Mouse (Mus musculus) heart, adult 2 months (tissue): Measurements from ENCODE around the gene Phldb1. TPM values are rescaled to one million over a fixed set of nuclear protein-coding genes. Genes with fewer than 3 reads are reported as not detected.

Experiments used
- DNase-seq, 2 experiments: peaks; one replicate each; pipeline ENCODE4 v3.0.0; 2021
- H3K27ac ChIP-seq: fragments of 200-600 bp; 2 replicates; pipeline ENCODE4 v1.8.1; 2022
- H3K27me3 ChIP-seq: fragments of 200-500 bp; 2 replicates; pipeline ENCODE4 v1.6.1; 2012; ENCODE audit warnings: mild to moderate bottlenecking, low read length, inconsistent platforms, mixed read lengths; ENCODE audit not compliant: control insufficient read depth, insufficient read depth
- H3K36me3 ChIP-seq: fragments of 200-500 bp; 2 replicates; pipeline ENCODE4 v1.6.1; 2012; ENCODE audit warnings: low read length, inconsistent platforms; ENCODE audit not compliant: control insufficient read depth, insufficient read depth
- H3K4me1 ChIP-seq: fragments of 200-500 bp; 2 replicates; pipeline ENCODE4 v1.6.1; 2011; ENCODE audit warnings: low read length; ENCODE audit not compliant: control insufficient read depth, insufficient read depth
- H3K4me3 ChIP-seq: fragments of 200-600 bp; 2 replicates; pipeline ENCODE4 v1.8.1; 2022
- H3K79me2 ChIP-seq: fragments of 200-500 bp; replicated peaks from 2 replicates; pipeline ENCODE4 v1.6.1; 2012; ENCODE audit warnings: mild to moderate bottlenecking, inconsistent platforms, low read length, moderate library complexity, mixed read lengths; ENCODE audit not compliant: control insufficient read depth, insufficient read depth
- H3K9ac ChIP-seq: fragments of 200-500 bp; 2 replicates; pipeline ENCODE4 v1.6.1; 2012; ENCODE audit warnings: low read depth, mild to moderate bottlenecking, control low read depth, inconsistent platforms, low read length, mixed read lengths
- CTCF ChIP-seq: fragments of 200-600 bp; IDR thresholded peaks from 2 replicates; pipeline ENCODE4 v1.8.1; 2022; ENCODE audit warnings: antibody characterized with exemption, mild to moderate bottlenecking, moderate library complexity
- EP300 ChIP-seq: fragments of 200-500 bp; IDR thresholded peaks from 2 replicates; pipeline ENCODE4 v1.6.1; 2011; ENCODE audit warnings: low read depth, low read length, control low read depth; ENCODE audit not compliant: insufficient read depth
- POLR2A ChIP-seq: fragments of 200-500 bp; IDR thresholded peaks from 2 replicates; pipeline ENCODE4 v1.6.1; 2011; ENCODE audit warnings: mild to moderate bottlenecking, low read depth, low read length, control low read depth; ENCODE audit not compliant: insufficient read depth
- WGBS: fragments of 180-500 bp; shearing (Covaris S2); methylation state at CpG from one replicate; pipeline ENCODE4 v1.1.7; 2018; 5-methylcytosine and 5-hydroxymethylcytosine counted together
- intact Hi-C: fragments of 180-260 bp; cut with DNase I; formaldehyde crosslinking; loops from one replicate; pipeline ENCODE4 v1.15.1; 2025
- polyA plus RNA-seq: library from polyadenylated mRNA; depleted of rRNA; stranded (reverse); fragments of >200 nt; gene quantifications from 2 replicates; pipeline ENCODE4 v1.2.3, GENCODE M21; 2012
- total RNA-seq, 2 experiments: library from RNA; stranded (reverse); gene quantifications; 2 replicates each; pipeline ENCODE4 v1.2.3; 2021

Phldb1 gene
- total and polyA plus RNA-seq, 3 experiments, result 104 to 146 (median 108) TPM

GRCm38 (mm10) chr9:44648881-44649281 lies 86.1 kb downstream of the Phldb1 start:
- no peak overlapping the region for H3K27ac ChIP-seq
- no peaks in the 10 kb centered on the region for H3K27me3 ChIP-seq
- no peak for DNase-seq
- no peaks in the 10 kb centered on the region for H3K79me2 ChIP-seq
- no peaks in the 10 kb centered on the region for H3K36me3 ChIP-seq
- intact Hi-C loops, result no loop called here
- TF ChIP-seq POLR2A (no peak), CTCF (no peak), EP300 (no peak)
- H3K4me3 ChIP-seq, result no peak overlapping the region
- WGBS, result 74% methylated on average over 7 of the region's 7 CpGs
- H3K9ac ChIP-seq, result no peak overlapping the region
- H3K4me1 ChIP-seq, result peaks cover 2% of the 10 kb centered on the region; the same call in 1 of the 2 replicates

- Histone ChIP-seq H3K36me3 (no peaks in the 10 kb centered on the region), H3K9ac (no peak overlapping the region), H3K27ac (no peak overlapping the region), H3K27me3 (no peaks in the 10 kb centered on the region), H3K4me3 (no peak overlapping the region), H3K4me1 (peaks cover 2% of the 10 kb centered on the region; the same call in 1 of the 2 replicates), H3K79me2 (no peaks in the 10 kb centered on the region)
- DNase-seq, result no peak
- intact Hi-C loops, result no loop called here
- TF ChIP-seq POLR2A, result no peak
- TF ChIP-seq CTCF, result no peak
- TF ChIP-seq EP300, result no peak
- 80% methylated on average over 4 of the region's 4 CpGs for WGBS
Measured at GRCm38 (mm10) chr9:44647656-44648055, 87.3 kb downstream of the Phldb1 start.

- TF ChIP-seq POLR2A, result no peak
- no peak for TF ChIP-seq CTCF
- no peak for TF ChIP-seq EP300
- intact Hi-C loops, result no loop called here
- WGBS, result 94% methylated on average over 8 of the region's 8 CpGs
- Histone ChIP-seq H3K27me3 (no peaks in the 10 kb centered on the region), H3K79me2 (no peaks in the 10 kb centered on the region), H3K9ac (no peak overlapping the region), H3K4me3 (no peak overlapping the region), H3K4me1 (peaks cover 2% of the 10 kb centered on the region; the same call in 1 of the 2 replicates), H3K27ac (no peak overlapping the region), H3K36me3 (no peaks in the 10 kb centered on the region)
- no peak for DNase-seq
Measured at GRCm38 (mm10) chr9:44647026-44647425, 88.0 kb downstream of the Phldb1 start.

GRCm38 (mm10) chr9:44646366-44646765 lies 88.6 kb downstream of the Phldb1 start:
- intact Hi-C loops, result no loop called here
- Histone ChIP-seq H3K36me3 (no peaks in the 10 kb centered on the region), H3K79me2 (no peaks in the 10 kb centered on the region), H3K4me3 (no peak overlapping the region), H3K27ac (no peak overlapping the region), H3K4me1 (peaks cover 2% of the 10 kb centered on the region; the same call in 1 of the 2 replicates), H3K9ac (no peak overlapping the region), H3K27me3 (no peaks in the 10 kb centered on the region)
- DNase-seq, result no peak
- 75% methylated on average over 6 of the region's 6 CpGs for WGBS
- TF ChIP-seq POLR2A, result no peak

- intact Hi-C loops, result no loop called here
- DNase-seq, result peak; percentile 57 to 70
- no peak for TF ChIP-seq POLR2A
- TF ChIP-seq CTCF, result no peak
- TF ChIP-seq EP300, result no peak
- no peak overlapping the region for H3K4me3 ChIP-seq
- WGBS, result 40% methylated on average over 15 of the region's 15 CpGs
- H3K27me3 ChIP-seq, result no peaks in the 10 kb centered on the region
- no peak overlapping the region for H3K9ac ChIP-seq
- peaks cover 2% of the 10 kb centered on the region; the same call in 1 of the 2 replicates for H3K4me1 ChIP-seq
- no peaks in the 10 kb centered on the region for H3K79me2 ChIP-seq
- no peak overlapping the region for H3K27ac ChIP-seq
- H3K36me3 ChIP-seq, result no peaks in the 10 kb centered on the region
Measured at GRCm38 (mm10) chr9:44645924-44646323, 89.1 kb downstream of the Phldb1 start.

GRCm38 (mm10) chr9:44645481-44645880 lies 89.5 kb downstream of the Phldb1 start:
- H3K36me3 ChIP-seq, result no peaks in the 10 kb centered on the region
- WGBS, result 9% methylated on average over 5 of the region's 5 CpGs
- intact Hi-C loops, result no loop called here

More at GRCm38 (mm10) chr9:44645481-44645880, 89.5 kb downstream of the Phldb1 start:
- Histone ChIP-seq H3K27me3 (no peaks in the 10 kb centered on the region), H3K4me3 (no peak overlapping the region), H3K9ac (no peak overlapping the region), H3K27ac (no peak overlapping the region), H3K79me2 (no peaks in the 10 kb centered on the region), H3K4me1 (peaks cover 2% of the 10 kb centered on the region; the same call in 1 of the 2 replicates)
- TF ChIP-seq CTCF, result peak; percentile 60
- 0 out of 2 replicates have a peak, but pooled peaks have one; percentile 68 for TF ChIP-seq EP300
- no peak for TF ChIP-seq POLR2A
- DNase-seq, result peak; percentile 78 to 83
